In the genomic region with DNA sequence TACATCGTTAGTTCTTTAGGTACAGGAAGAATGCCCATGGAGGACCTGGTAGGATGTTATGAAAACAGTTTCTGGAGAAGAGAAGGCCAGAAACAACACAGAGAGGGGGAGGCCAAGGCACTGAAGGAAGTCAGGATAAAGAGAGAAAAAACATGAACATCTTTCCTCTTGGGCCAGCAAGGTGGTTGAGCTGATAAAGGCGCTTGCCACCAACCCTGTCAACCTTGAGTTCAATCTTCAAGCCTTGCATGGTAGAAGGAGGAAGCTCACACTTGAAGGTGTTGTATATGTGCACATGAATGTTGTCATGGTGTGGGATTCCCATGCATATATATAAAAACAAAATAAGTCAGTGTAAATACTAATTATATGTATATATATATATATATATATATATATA, we compare ENCODE assay signal across 20 mouse cellular contexts.
"Had no signal": no experiment of that assay in that cellular context is flagged by ENCODE, and none has a peak within 500 bp of the region (broad histone marks: within the 10 kb centered on the region; RNA-seq: fewer than 3 reads in every experiment).

No protein-coding gene starts in this region.

- H3K4me3 ChIP-seq: intestine, embryonic 15.5 days; kidney, embryonic 15.5 days; left cerebral cortex, adult 2 months; liver, embryonic 15.5 days; megakaryocyte, embryonic 14.5 days; neural tube, embryonic 12.5 days; neural tube, embryonic 15.5 days had no signal

- ATAC-seq: intestine, embryonic 15.5 days had no signal

- H3K27ac ChIP-seq: intestine, embryonic 15.5 days; kidney, embryonic 15.5 days; left cerebral cortex, adult 2 months; liver, embryonic 15.5 days; macrophage; neural tube, embryonic 12.5 days; neural tube, embryonic 15.5 days had no signal

- H3K27me3 ChIP-seq: intestine, embryonic 15.5 days; kidney, embryonic 15.5 days; liver, embryonic 15.5 days; megakaryocyte, embryonic 14.5 days; neural tube, embryonic 12.5 days; neural tube, embryonic 15.5 days had no signal

- H3K4me1 ChIP-seq: intestine, embryonic 15.5 days; kidney, embryonic 15.5 days; liver, embryonic 15.5 days; neural tube, embryonic 12.5 days; neural tube, embryonic 15.5 days had no signal

- H3K9ac ChIP-seq: intestine, embryonic 15.5 days; kidney, embryonic 15.5 days; liver, embryonic 15.5 days; neural tube, embryonic 12.5 days; neural tube, embryonic 15.5 days had no signal

- H3K9me3 ChIP-seq: intestine, embryonic 15.5 days; kidney, embryonic 15.5 days; liver, embryonic 15.5 days; megakaryocyte, embryonic 14.5 days; neural tube, embryonic 12.5 days; neural tube, embryonic 15.5 days had no signal

- H3K4me2 ChIP-seq: intestine, embryonic 15.5 days; kidney, embryonic 15.5 days; liver, embryonic 15.5 days; midbrain, embryonic 11.5 days; neural tube, embryonic 12.5 days; neural tube, embryonic 15.5 days had no signal

- H3K36me3 ChIP-seq: intestine, embryonic 15.5 days; kidney, embryonic 15.5 days; liver, embryonic 15.5 days; neural tube, embryonic 12.5 days; neural tube, embryonic 15.5 days had no signal

- DNase-seq: kidney, adult 11 months; kidney, adult 8-10 months; kidney, postnatal 10 days; kidney, postnatal 4 days; layer of hippocampus, adult 9-11 months; layer of hippocampus, postnatal 36 days; lung, adult 2 months; lung, postnatal 14 days; midbrain, embryonic 14.5 days; thymus, adult 18-20 months; thymus, postnatal 36 days had no signal
